Mouse (Mus musculus) limb, embryonic 15.5 days (tissue): ENCODE results near the gene Bcl11a. TPM values are rescaled to one million over a fixed set of nuclear protein-coding genes. Genes with fewer than 3 reads are reported as not detected.

Experiments used
- ATAC-seq: fragments of 200-750 bp; cut with Nextera tagmentation; 2 replicates; pipeline ENCODE4 v1.8.0; 2017; ENCODE audit warnings: low read depth, moderate TSS enrichment; ENCODE audit not compliant: insufficient number of reproducible peaks, low FRiP score, low TSS enrichment
- H3K27ac ChIP-seq: fragments of 300-500 bp; sonication (generic); 2 replicates; pipeline ENCODE4 v1.5.1; 2015; ENCODE audit warnings: moderate library complexity, mild to moderate bottlenecking, inconsistent platforms
- H3K27me3 ChIP-seq: fragments of 300-500 bp; sonication (generic); 2 replicates; pipeline ENCODE4 v1.6.1; 2015; ENCODE audit warnings: inconsistent platforms
- H3K36me3 ChIP-seq: fragments of 300-500 bp; sonication (generic); 2 replicates; pipeline ENCODE4 v1.6.1; 2015; ENCODE audit warnings: inconsistent platforms
- H3K4me1 ChIP-seq: fragments of 300-500 bp; sonication (generic); 2 replicates; pipeline ENCODE4 v1.6.1; 2015; ENCODE audit warnings: inconsistent platforms
- H3K4me2 ChIP-seq: fragments of 300-500 bp; sonication (generic); 2 replicates; pipeline ENCODE4 v1.6.1; 2015; ENCODE audit warnings: mild to moderate bottlenecking, inconsistent platforms
- H3K4me3 ChIP-seq: fragments of 300-500 bp; sonication (generic); 2 replicates; pipeline ENCODE4 v1.5.1; 2015; ENCODE audit warnings: mild to moderate bottlenecking, inconsistent platforms
- H3K9ac ChIP-seq: fragments of 300-500 bp; sonication (generic); 2 replicates; pipeline ENCODE4 v1.6.1; 2015; ENCODE audit warnings: inconsistent platforms
- H3K9me3 ChIP-seq: fragments of 300-500 bp; sonication (generic); 2 replicates; pipeline ENCODE4 v1.6.1; 2016; ENCODE audit warnings: inconsistent platforms
- WGBS: fragments of 180-500 bp; shearing (Covaris S2); methylation state at CpG from one replicate; pipeline ENCODE4 v1.1.7; 2015; 5-methylcytosine and 5-hydroxymethylcytosine counted together
- polyA plus RNA-seq: library from polyadenylated mRNA; unstranded; fragments of >200 nt; fragmentation: Nextera tagmentation; extraction: Ambion mirVana; gene quantifications from 2 replicates; pipeline ENCODE4 v1.2.1, GENCODE M21; 2015

The Bcl11a gene
- polyA plus RNA-seq, 1 experiment from 2014 or later, result 60.9 TPM

DNA sequence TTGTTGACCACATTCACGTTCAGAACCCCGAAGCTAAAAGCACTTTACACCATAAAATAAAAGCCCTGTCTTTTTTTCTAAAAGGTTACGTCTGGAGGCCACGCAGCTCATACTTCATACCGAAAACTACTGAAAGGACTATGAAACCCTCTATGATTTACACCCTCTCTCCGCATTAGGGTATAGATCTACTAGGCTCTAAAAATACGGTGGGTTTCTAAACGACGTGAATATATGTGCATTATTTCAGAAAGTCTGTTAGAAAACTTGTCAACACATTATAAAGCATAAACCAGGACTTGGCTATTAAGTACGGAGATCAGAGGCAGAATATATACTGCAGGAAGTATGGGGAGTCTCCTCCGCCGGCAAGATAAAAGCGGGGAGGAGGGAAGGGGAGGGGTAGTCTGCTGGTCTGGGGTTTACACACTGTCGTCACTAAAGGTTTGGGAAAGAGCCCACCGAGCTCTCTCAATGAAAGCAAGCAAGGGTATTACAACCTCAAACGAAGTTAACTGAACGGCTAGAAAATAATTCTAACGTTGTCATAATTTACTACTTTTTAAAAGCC is 3.8 kb upstream of the Bcl11a start:
- WGBS, result 3% methylated on average over 18 of the region's 18 CpGs
- Histone ChIP-seq H3K9ac (no peak overlapping the region), H3K4me1 (peaks cover 17% of the 10 kb centered on the region), H3K9me3 (no peaks in the 10 kb centered on the region), H3K4me3 (peak overlapping the region; percentile 62), H3K4me2 (peak overlapping the region; percentile 94), H3K36me3 (no peaks in the 10 kb centered on the region), H3K27me3 (0 out of 2 replicates have a peak, but pooled peaks cover 5% of the 10 kb centered on the region), H3K27ac (no peak overlapping the region)
- no peak for ATAC-seq

DNA sequence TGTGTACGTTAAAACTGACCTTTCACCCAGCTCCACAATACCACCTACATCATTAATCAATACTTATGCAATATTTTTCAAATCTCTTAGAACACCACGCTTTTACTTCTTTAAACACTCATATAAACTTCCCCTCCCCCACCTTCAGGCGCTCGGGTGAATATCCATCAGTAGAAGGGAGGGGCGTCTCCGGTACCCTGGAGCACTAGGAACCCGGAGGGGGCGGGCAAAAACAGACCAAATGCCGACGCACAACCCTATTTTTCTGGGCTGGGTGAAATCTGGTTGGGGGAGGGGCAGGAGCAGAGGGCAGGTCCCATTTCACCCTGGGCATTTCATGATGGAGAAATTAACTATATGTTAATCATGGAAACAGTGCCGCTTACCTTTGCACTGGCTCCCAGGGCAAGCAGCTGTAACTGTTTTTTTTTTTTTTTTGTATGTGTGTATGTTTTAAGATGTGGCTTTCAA is 3.2 kb upstream of the Bcl11a start, which contains the start of gene A830031A19Rik:
Gene A830031A19Rik (minus strand): TSS at position 421 of the 471 bp plus-strand sequence.
- H3K27ac ChIP-seq, result peak within 1 kb of the TSS; percentile 97
- H3K4me1 ChIP-seq, result peaks cover 17% of the 10 kb centered on the region
- peak within 1 kb of the TSS; percentile 94 for H3K4me2 ChIP-seq
- H3K9me3 ChIP-seq, result no peaks in the 10 kb centered on the region
- 0 out of 2 replicates have a peak, but pooled peaks cover 5% of the 10 kb centered on the region for H3K27me3 ChIP-seq
- H3K9ac ChIP-seq, result peak within 1 kb of the TSS; percentile 79
- ATAC-seq, result no peak
- WGBS, result under 1% methylated on average over 11 of the region's 11 CpGs
- H3K36me3 ChIP-seq, result no peaks in the 10 kb centered on the region
- H3K4me3 ChIP-seq, result peak within 1 kb of the TSS; percentile 62

DNA sequence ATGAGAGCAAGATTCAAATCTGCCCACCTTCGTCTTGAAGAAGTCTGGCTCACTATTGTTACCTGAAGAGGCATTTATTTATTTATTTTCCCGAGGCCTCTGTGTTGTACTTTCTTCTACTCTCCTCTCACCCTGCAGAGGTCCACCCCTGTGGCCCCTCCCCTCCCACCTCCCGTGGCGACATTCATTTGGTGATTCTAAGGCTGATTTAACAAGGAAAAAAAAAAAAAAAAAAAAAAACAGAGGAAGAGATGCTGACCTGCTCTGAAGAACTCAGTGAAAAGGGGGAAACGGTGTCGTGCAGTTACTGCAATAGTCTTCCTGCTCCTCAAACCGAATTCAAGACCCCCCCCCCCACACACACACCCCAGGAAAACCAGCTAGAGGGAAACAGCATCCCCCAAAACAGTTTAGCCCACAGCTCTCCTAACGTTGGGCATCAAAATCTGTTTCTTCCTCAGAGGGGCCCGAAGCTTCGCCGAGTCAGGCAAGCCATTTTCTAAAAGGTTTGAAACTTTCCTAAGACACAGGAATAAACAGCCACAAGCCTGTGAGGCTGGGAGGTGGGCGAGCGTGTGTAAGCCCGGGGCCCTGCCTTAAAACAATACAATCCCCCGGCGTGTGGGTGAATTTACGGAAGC is 2.2 kb upstream of the Bcl11a start:
- H3K4me3 ChIP-seq, result peak overlapping the region; percentile 62
- no peaks in the 10 kb centered on the region for H3K9me3 ChIP-seq
- 0 out of 2 replicates have a peak, but pooled peaks cover 5% of the 10 kb centered on the region for H3K27me3 ChIP-seq
- H3K9ac ChIP-seq, result peak overlapping the region; percentile 79
- peak overlapping the region; percentile 94 for H3K4me2 ChIP-seq
- no peaks in the 10 kb centered on the region for H3K36me3 ChIP-seq
- 2% methylated on average over 17 of the region's 17 CpGs for WGBS
- H3K27ac ChIP-seq, result peak overlapping the region; percentile 97
- H3K4me1 ChIP-seq, result peaks cover 22% of the 10 kb centered on the region
- ATAC-seq, result no peak

DNA sequence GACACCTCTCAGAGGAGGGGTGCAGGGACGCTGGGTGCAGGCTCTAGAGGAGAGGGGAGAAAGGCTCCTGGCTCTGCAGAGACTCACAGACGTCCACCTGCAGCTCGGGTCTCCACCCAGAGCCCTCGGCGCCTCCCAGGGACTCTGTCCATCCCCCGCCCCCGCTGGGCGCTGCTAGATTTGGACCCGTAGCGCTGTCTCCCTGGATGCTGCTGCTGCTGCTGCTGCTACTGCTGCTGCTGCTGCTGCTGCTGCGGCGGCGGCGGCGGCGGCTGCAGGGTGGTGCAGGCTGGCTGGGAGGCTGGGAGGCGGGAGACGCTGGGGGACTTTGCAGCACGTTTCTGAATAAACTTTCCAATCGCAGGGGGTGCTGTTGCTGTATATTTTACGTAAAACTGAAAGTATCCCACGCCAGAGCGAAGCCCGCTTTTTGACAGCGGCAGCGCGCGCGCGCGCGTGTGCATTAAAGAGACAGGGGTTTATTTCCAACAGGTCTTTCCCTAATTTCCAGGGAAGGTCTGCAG is 1.7 kb upstream of the Bcl11a start:
- Histone ChIP-seq H3K4me1 (peaks cover 22% of the 10 kb centered on the region), H3K4me2 (peak overlapping the region; percentile 94), H3K27ac (peak overlapping the region; percentile 97), H3K36me3 (no peaks in the 10 kb centered on the region), H3K9me3 (no peaks in the 10 kb centered on the region), H3K27me3 (0 out of 2 replicates have a peak, but pooled peaks cover 5% of the 10 kb centered on the region), H3K4me3 (peak overlapping the region; percentile 62), H3K9ac (peak overlapping the region; percentile 79)
- ATAC-seq, result 0 out of 2 replicates have a peak, but pooled peaks have one; percentile 22
- WGBS, result under 1% methylated on average over 31 of the region's 32 CpGs

DNA sequence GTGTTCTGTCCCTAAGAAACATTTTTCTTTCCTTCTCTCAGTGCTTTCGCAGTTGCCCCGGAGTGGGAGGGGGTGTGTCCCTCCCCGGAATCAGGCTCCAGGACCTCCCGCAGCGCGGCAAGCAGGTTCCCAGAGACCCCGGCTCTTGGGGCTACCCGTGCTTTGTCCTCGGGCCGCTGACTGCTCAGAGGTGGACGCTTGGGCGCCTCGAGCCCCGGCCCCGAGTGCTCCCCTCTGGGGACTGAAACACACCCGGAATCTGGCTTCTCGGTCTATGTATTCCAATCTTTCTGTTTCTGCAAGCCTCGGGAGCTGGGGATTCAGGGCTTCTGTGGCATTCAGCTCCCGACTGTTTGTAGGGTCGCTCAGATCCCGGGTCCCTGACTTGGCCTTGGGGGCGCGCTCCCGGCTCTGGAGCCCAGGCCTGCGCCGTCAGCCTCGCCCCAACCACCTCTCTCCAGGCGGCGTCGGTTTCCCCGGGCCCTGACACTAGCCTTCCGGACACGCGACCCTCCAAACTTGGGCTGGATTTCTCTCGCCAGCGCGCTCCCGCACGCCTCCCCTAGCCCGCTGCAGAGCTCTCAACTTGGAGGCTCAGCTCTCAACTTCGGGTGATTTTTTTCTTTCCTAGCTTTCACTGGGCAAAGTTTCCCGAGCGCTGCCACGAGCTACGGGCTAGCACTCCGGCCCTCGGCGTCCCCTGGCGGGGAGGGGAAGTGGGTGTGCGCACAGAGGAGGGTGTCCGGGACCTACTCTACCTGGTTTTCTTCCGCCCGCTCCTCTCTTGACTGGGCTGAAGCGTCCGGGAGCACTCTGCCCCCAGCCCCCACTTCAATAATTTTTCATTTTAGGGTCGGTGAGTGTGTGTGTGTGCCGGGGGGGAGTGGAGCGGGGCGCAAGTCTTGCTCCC is 780 bp upstream of the Bcl11a start:
- Histone ChIP-seq H3K27ac (peak overlapping the region; percentile 97), H3K9ac (peak overlapping the region; percentile 79), H3K27me3 (0 out of 2 replicates have a peak, but pooled peaks cover 5% of the 10 kb centered on the region), H3K4me1 (peaks cover 22% of the 10 kb centered on the region), H3K4me2 (peak overlapping the region; percentile 94), H3K9me3 (no peaks in the 10 kb centered on the region), H3K36me3 (no peaks in the 10 kb centered on the region), H3K4me3 (peak overlapping the region; percentile 62)
- WGBS, result under 1% methylated on average over 59 of the region's 59 CpGs
- peak; percentile 52; the same call in 1 of the 2 replicates for ATAC-seq

DNA sequence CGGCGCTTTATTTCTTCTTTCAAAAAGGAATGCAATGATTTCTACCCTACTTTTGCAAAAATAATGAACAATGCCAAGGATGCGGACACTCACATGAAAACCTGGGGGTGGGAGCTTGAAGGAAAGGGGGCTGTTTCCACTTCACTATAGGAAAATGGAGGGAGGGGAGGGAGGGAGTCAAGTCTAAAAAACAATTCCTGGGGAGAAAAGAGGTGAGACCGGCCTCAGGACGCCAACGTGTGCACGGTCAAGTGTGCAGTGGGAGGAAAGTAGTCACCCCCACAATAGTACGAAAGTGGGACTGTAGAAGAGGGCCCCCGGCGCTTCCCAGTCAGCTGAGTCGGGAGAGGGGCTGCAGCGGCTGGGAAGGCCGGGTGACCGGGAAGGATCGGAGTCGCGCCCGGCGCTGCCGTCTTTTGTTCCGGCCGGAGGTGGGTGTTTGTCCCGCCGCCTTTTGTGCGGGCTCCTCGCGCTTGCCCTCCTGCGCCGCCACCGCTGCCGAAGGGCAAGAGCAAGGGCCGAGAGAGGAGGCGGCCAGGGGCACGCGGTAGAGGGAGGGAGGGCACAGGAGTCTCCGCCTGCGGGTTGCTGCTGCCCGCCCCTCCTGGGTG is 955 bp downstream of the Bcl11a start:
- ATAC-seq, result no peak
- WGBS, result under 1% methylated on average over 38 of the region's 38 CpGs
- H3K4me2 ChIP-seq, result peak overlapping the region; percentile 94
- H3K9ac ChIP-seq, result peak overlapping the region; percentile 79
- peak overlapping the region; percentile 97 for H3K27ac ChIP-seq
- H3K9me3 ChIP-seq, result no peaks in the 10 kb centered on the region
- peaks cover 29% of the 10 kb centered on the region for H3K4me1 ChIP-seq
- no peaks in the 10 kb centered on the region for H3K27me3 ChIP-seq
- H3K36me3 ChIP-seq, result no peaks in the 10 kb centered on the region
- H3K4me3 ChIP-seq, result peak overlapping the region; percentile 62

DNA sequence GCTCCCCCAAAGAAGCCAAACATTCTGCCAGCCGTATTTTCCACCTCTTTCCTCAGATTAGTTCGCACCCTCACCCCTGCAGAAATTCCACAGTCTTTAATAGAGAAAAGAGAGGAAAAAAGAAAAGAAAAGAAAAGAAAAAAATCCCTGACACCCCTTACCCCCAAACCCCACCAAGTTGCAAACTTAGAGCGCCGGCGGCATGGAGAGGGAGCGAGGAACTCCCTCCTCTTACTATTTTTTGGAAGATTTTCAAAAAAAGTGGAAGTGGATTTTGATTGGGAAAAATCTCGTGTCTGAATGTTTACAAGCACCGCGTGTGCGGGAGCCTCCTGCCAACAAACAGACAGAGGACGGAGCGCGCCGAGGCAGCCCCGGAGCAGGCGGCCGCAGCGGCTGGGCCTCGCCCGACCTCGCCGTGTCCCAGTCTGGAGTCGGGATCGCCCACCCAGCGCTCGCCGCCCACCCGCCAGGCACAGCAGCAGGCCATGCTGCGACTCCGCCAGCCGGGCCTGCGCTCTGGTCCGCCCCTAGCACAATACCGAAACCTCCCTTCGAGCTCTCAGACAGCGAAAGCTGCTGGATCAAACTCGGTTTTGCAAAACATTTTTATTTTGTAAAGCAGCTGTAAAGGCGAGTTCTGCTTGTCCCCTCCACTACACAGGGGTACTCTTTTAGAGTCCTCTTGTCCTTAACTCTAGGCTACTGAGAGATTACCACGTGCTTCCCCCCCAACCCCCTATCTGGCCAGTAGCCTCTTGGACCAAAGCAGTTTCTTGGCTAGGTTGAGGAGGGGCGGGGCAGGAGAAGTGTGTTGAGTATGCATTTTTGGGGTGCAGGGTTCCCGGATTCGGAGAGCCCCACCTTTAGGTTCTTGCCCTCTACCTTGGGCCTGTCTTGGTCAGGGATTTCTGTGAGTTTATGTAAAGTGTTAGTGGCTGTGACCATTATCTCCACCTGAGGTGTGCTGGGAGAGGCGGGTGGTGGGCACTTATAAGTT is 1.8 kb downstream of the Bcl11a start:
- no peak for ATAC-seq

DNA sequence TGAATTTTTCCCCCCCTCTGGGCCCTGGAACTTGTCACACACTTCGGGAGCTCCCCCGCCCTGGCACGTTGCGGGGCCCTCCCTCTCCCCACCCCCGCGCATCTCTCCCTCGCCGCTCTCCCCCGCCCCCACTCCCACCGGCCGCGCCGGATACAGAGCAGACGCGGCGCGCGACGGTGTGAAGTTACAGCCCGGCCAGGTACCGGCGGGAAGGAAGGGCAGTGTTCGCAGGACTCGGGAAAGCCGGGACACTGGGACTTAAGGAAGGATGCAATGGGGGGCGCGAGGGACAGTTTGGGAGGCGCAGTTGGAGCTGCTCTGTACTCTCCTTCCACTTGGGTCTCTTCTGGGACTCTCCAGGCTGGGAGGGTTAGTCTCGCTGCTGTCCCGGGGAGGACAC is 2.7 kb downstream of the Bcl11a start:
- WGBS, result under 1% methylated on average over 26 of the region's 30 CpGs
- peak overlapping the region; percentile 94 for H3K4me2 ChIP-seq
- peaks cover 21% of the 10 kb centered on the region for H3K4me1 ChIP-seq
- H3K9me3 ChIP-seq, result no peaks in the 10 kb centered on the region
- H3K4me3 ChIP-seq, result peak overlapping the region; percentile 62
- H3K27ac ChIP-seq, result peak overlapping the region; percentile 97
- H3K9ac ChIP-seq, result peak overlapping the region; percentile 79
- peak; percentile 40 for ATAC-seq
- peaks cover 5% of the 10 kb centered on the region; the same call in 1 of the 2 replicates for H3K36me3 ChIP-seq
- H3K27me3 ChIP-seq, result no peaks in the 10 kb centered on the region

More for the DNA sequence above, 1.8 kb downstream of the Bcl11a start:
- H3K27me3 ChIP-seq, result no peaks in the 10 kb centered on the region
- peaks cover 21% of the 10 kb centered on the region for H3K4me1 ChIP-seq
- no peaks in the 10 kb centered on the region for H3K36me3 ChIP-seq
- WGBS, result under 1% methylated on average over 43 of the region's 43 CpGs
- H3K4me3 ChIP-seq, result peak overlapping the region; percentile 62
- H3K9ac ChIP-seq, result peak overlapping the region; percentile 79
- peak overlapping the region; percentile 94 for H3K4me2 ChIP-seq
- H3K27ac ChIP-seq, result peak overlapping the region; percentile 97
- H3K9me3 ChIP-seq, result no peaks in the 10 kb centered on the region

DNA sequence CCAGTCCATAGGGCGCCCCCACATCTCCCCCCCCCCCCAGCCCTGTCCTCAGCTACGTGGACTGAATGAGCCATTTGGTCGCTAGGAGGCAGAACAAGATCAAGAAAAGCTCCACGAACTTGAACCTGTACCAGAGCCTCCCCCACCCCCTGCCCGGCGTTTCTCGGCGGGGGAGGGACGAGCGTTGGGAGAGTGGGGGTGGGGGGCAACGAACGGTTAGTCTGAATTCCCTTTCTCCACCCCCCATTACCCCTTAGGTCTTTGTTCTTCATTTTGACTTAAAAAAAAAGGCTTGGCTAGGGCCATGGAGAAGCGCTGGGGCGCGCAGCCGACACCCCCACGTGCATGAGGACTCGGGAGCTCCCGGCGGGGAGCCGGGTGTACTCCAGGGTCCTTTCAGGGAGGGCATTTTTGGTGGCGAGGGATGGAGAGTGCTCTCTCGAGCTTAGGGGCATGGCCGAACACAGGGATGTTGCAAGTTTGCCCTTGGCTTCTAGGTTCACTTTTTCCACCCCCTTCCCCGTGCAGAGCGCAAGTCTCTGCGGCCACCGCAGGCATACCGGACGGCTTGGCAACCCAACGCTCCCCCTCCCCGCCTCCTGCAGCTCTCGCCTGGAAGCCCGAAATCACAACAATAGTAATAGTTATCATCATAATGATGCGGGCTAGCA is 3.3 kb downstream of the Bcl11a start:
- H3K4me3 ChIP-seq, result peak overlapping the region; percentile 62
- H3K4me1 ChIP-seq, result peaks cover 23% of the 10 kb centered on the region
- H3K27me3 ChIP-seq, result no peaks in the 10 kb centered on the region
- WGBS, result under 1% methylated on average over 35 of the region's 35 CpGs
- peaks cover 11% of the 10 kb centered on the region for H3K36me3 ChIP-seq
- H3K4me2 ChIP-seq, result peak overlapping the region; percentile 94
- H3K9ac ChIP-seq, result peak overlapping the region; percentile 79
- H3K9me3 ChIP-seq, result no peaks in the 10 kb centered on the region
- peak overlapping the region; percentile 97 for H3K27ac ChIP-seq
- peak; percentile 66 for ATAC-seq
